Mouse (Mus musculus) ES-E14 (cell line): Measurements from ENCODE around the gene Hsf2bp. TPM values are rescaled to one million over a fixed set of nuclear protein-coding genes. Genes with fewer than 3 reads are reported as not detected.

ENCODE experiments used
- DNase-seq: peaks from one replicate; pipeline ENCODE4 v3.0.0-alpha.2; 2013; ENCODE audit warnings: low read depth, low spot score
- H3K27ac ChIP-seq: 2 replicates; pipeline ENCODE4 v1.5.1; 2012; ENCODE audit warnings: low read depth, mild to moderate bottlenecking, low read length, moderate library complexity, mixed read lengths; ENCODE audit not compliant: poor library complexity, insufficient read depth, severe bottlenecking
- H3K36me3 ChIP-seq: 2 replicates; pipeline ENCODE4 v1.6.1; 2012; ENCODE audit warnings: mild to moderate bottlenecking, low read length, moderate library complexity, mixed read lengths; ENCODE audit not compliant: control insufficient read depth, poor library complexity, insufficient read depth, severe bottlenecking
- H3K4me1 ChIP-seq, 2 experiments: fragments of 150-350 bp in 1 of 2; sonication (generic) in 1 of 2; 2 replicates each; pipeline ENCODE4 v1.6.1; 2012; ENCODE audit warnings: low read length in 2 of 2, mild to moderate bottlenecking in 1 of 2, mixed read lengths in 1 of 2; ENCODE audit not compliant: control insufficient read depth in 2 of 2, insufficient read depth in 2 of 2, poor library complexity in 1 of 2
- H3K4me3 ChIP-seq, 2 experiments: fragments of 150-350 bp in 1 of 2; sonication (generic) in 1 of 2; 2 replicates each; pipeline ENCODE4 v1.5.1; 2012; ENCODE audit warnings: low read length in 2 of 2, low read depth in 1 of 2, mild to moderate bottlenecking in 1 of 2, mixed read lengths in 1 of 2; ENCODE audit not compliant: insufficient read depth in 1 of 2, poor library complexity in 1 of 2, severe bottlenecking in 1 of 2
- H3K9ac ChIP-seq: 2 replicates; pipeline ENCODE4 v1.6.1; 2012; ENCODE audit warnings: low read depth, mild to moderate bottlenecking, low read length, mixed read lengths; ENCODE audit not compliant: poor library complexity, insufficient read depth, severe bottlenecking
- H3K9me3 ChIP-seq: fragments of 150-350 bp; sonication (generic); 2 replicates; pipeline ENCODE4 v1.6.1; 2012; ENCODE audit warnings: low read depth, mild to moderate bottlenecking, low read length; ENCODE audit not compliant: control insufficient read depth, insufficient read depth
- CHD2 ChIP-seq: IDR thresholded peaks from 2 replicates; pipeline ENCODE4 v1.6.1; 2014; ENCODE audit warnings: mild to moderate bottlenecking, low read depth, low read length, inconsistent platforms
- HCFC1 ChIP-seq: IDR thresholded peaks from 2 replicates; pipeline ENCODE4 v1.6.1; 2012; ENCODE audit warnings: low read length, inconsistent platforms, borderline replicate concordance; ENCODE audit not compliant: insufficient read depth
- MAFK ChIP-seq: IDR thresholded peaks from 2 replicates; pipeline ENCODE4 v1.6.1; 2014; ENCODE audit warnings: mild to moderate bottlenecking, low read depth, low read length, inconsistent platforms; ENCODE audit not compliant: insufficient read depth
- ZC3H11A ChIP-seq: IDR thresholded peaks from 2 replicates; pipeline ENCODE4 v1.6.1; 2012; ENCODE audit warnings: low read depth, mild to moderate bottlenecking, inconsistent platforms, low read length, borderline replicate concordance
- ZNF384 ChIP-seq: IDR thresholded peaks from 2 replicates; pipeline ENCODE4 v1.6.1; 2012; ENCODE audit warnings: low read depth, low read length, inconsistent platforms
- in situ Hi-C, 2 experiments: fragments of 600-800 bp; cut with MboI; formaldehyde crosslinking; loops; one replicate each; pipeline ENCODE4 v1.15.1; 2025; ENCODE audit warnings: low sequenced_read_pairs in 2 of 2, inconsistent platforms in 1 of 2; ENCODE audit not compliant: unreplicated experiment in 2 of 2
- total RNA-seq: library from RNA; depleted of rRNA; stranded (reverse); fragments of 300-350 nt; gene quantifications from 2 replicates; pipeline ENCODE4 v1.2.3, GENCODE M21; 2012

Hsf2bp gene
- total RNA-seq, 1 experiment: 44.7 TPM

DNA sequence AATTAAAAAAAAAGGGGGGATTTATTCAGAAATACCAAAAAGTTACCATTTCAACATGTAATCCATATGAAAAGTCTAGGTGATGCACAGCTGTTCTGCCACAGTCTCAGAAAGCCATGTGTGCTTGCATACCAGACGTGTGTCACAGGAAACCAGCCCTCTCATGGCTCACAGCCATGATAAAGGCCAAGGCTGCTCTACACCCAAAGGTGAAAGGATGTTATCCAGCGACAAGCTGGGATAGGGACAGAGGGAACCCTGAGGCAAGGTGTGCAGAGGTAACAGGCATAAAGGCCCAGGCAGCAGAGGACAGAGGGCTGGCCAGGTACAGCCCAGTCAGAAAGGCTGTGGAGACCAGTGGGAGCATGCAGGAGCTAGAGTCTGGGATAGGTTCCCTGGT is 27.5 kb upstream of the Hsf2bp start:
- Histone ChIP-seq H3K9ac (no peak overlapping the region), H3K27ac (no peak overlapping the region), H3K9me3 (no peaks in the 10 kb centered on the region), H3K36me3 (peaks cover 35% of the 10 kb centered on the region), H3K4me3 (no peak overlapping the region), H3K4me1 (no peaks in the 10 kb centered on the region)
- TF ChIP-seq ZNF384 (no peak), CHD2 (no peak), ZC3H11A (no peak), MAFK (no peak), HCFC1 (no peak)
- no peak for DNase-seq
- in situ Hi-C loops: no loop called here

DNA sequence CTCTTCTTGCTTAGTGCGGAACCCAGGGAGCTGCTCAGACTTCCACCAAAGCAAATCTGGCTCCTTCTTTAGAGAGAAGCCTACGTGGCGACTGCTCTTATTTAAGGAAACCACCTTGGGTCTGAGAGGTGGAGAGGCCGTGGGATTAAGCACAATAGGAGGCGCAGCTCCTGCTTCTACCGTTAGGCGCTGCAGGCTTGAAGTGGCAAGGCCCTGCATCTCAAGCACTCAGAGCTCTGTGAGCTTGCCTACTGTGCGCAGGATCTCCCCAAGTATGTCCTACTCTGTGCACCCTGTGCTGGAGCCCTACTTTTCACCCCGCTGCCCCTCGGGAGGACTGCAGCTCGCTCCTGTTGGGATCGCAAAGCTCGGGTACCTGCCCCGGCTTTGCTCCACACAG is 25.1 kb upstream of the Hsf2bp start:
- Histone ChIP-seq H3K9ac (no peak overlapping the region), H3K4me3 (no peak overlapping the region), H3K36me3 (peaks cover 60% of the 10 kb centered on the region), H3K9me3 (no peaks in the 10 kb centered on the region), H3K4me1 (no peaks in the 10 kb centered on the region), H3K27ac (no peak overlapping the region)
- no peak for TF ChIP-seq ZNF384
- TF ChIP-seq CHD2: no peak
- TF ChIP-seq ZC3H11A: no peak
- TF ChIP-seq HCFC1: no peak
- TF ChIP-seq MAFK: no peak
- in situ Hi-C loops: no loop called here
- DNase-seq: no peak

DNA sequence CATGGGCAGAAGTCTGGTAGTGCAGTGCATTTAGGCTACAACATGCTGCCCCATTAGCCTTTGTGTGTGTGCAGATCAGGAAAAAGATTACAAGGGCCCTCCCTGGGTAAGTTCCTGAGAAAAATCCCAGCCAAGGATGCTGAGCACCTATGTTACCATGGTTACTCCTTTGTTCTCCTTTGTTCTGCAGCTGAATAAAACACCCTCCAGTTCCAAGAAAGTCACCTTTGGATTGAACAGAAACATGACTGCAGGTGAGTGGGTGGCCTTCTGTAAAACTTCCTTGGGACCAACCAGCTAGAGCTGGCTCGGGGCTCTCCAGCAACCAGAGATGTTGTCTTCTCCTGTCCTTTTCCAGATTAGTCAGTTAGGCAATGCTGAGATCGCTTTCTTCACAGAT is 22.9 kb upstream of the Hsf2bp start:
- no peak for DNase-seq
- in situ Hi-C loops: no loop called here
- H3K4me3 ChIP-seq: no peak overlapping the region
- no peaks in the 10 kb centered on the region for H3K4me1 ChIP-seq
- H3K36me3 ChIP-seq: peaks cover 81% of the 10 kb centered on the region
- no peak overlapping the region for H3K9ac ChIP-seq
- H3K27ac ChIP-seq: no peak overlapping the region
- no peaks in the 10 kb centered on the region for H3K9me3 ChIP-seq
- TF ChIP-seq HCFC1 (no peak), ZC3H11A (no peak), MAFK (no peak), CHD2 (no peak), ZNF384 (no peak)

DNA sequence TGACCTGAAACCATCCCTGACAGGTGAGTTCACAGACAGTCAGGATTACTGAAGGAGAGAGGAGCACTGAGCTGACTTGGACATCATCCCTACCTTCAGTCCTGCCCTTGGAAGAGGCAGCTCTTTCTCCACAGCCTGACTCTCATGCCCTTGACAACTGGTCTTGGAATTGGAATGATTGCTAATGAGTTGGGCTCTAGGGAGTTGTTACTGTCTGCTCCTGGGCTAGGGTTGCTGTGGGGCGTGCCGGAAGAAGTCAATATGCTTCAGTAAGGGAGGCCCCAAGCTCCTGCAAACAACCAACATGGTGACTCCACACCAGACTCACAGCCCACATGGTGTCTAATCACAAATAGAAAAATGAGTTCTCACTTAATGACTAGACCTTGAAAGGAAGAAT is 21.7 kb upstream of the Hsf2bp start:
- in situ Hi-C loops: no loop called here
- Histone ChIP-seq H3K27ac (no peak overlapping the region), H3K4me3 (no peak overlapping the region), H3K9ac (no peak overlapping the region), H3K4me1 (no peaks in the 10 kb centered on the region), H3K36me3 (peaks cover 90% of the 10 kb centered on the region), H3K9me3 (no peaks in the 10 kb centered on the region)
- TF ChIP-seq ZC3H11A (no peak), MAFK (no peak), HCFC1 (no peak), CHD2 (no peak), ZNF384 (no peak)
- no peak for DNase-seq

DNA sequence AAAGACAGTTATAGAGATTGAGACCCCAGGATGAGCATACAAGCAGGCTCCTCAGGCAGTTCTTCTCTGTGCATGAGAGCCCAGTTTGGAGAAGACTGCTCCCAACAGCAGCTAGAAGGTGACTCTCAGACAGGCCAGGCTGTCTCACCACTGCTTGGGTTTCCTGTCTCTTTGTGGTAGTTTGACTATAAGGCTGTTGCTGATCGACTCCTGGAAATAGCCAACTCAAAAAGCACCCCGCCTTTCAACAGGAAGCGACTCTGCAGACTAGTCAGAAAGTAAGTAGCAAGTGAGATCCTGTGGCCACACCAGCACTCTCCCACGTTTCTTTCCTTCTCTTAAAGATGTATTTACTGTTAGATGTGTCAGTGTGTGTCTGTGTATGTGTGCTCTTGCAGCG is 17.5 kb upstream of the Hsf2bp start:
- Histone ChIP-seq H3K9me3 (no peaks in the 10 kb centered on the region), H3K36me3 (peaks cover 86% of the 10 kb centered on the region), H3K9ac (no peak overlapping the region), H3K4me3 (no peak overlapping the region), H3K27ac (no peak overlapping the region), H3K4me1 (no peaks in the 10 kb centered on the region)
- in situ Hi-C loops: no loop called here
- no peak for DNase-seq
- TF ChIP-seq ZC3H11A (no peak), HCFC1 (no peak), MAFK (no peak), ZNF384 (no peak)
